Mouse (Mus musculus) CH12.LX (cell line): Measurements from ENCODE around the gene D630039A03Rik. TPM values are rescaled to one million over a fixed set of nuclear protein-coding genes. Genes with fewer than 3 reads are reported as not detected.

Experiments
- DNase-seq: peaks from one replicate; pipeline ENCODE4 v3.0.0-alpha.2; 2013; ENCODE audit errors: extremely low read depth
- H3K27ac ChIP-seq: 2 replicates; pipeline ENCODE4 v1.5.1; 2012; ENCODE audit warnings: low read depth, mild to moderate bottlenecking, control low read depth, moderate library complexity; ENCODE audit not compliant: insufficient read depth
- H3K27me3 ChIP-seq: replicated peaks from 2 replicates; pipeline ENCODE3; 2012; ENCODE audit warnings: inconsistent platforms
- H3K36me3 ChIP-seq, 2 experiments: replicated peaks in 1 of 2; 2 replicates each; pipeline versions ENCODE3 to v1.6.1; 2012; ENCODE audit warnings: inconsistent platforms in 1 of 2, low read length in 1 of 2, mild to moderate bottlenecking in 1 of 2, mixed read lengths in 1 of 2, moderate library complexity in 1 of 2; ENCODE audit not compliant: control insufficient read depth in 1 of 2, insufficient read depth in 1 of 2
- H3K4me1 ChIP-seq, 2 experiments: 2 replicates each; pipeline ENCODE4 v1.6.1; 2012; ENCODE audit warnings: inconsistent platforms in 1 of 2, moderate library complexity in 1 of 2; ENCODE audit not compliant: insufficient read depth in 2 of 2, control insufficient read depth in 1 of 2
- H3K4me2 ChIP-seq: 2 replicates; pipeline ENCODE4 v1.6.1; 2012; ENCODE audit warnings: low read depth, mild to moderate bottlenecking, control low read depth; ENCODE audit not compliant: poor library complexity, insufficient read depth, severe bottlenecking
- H3K4me3 ChIP-seq, 3 experiments: fragments of 150-350 bp in 1 of 3; sonication (generic) in 1 of 3; replicated peaks in 1 of 3; 2 replicates each; pipeline versions ENCODE3 to v1.5.1; 2011 to 2012; ENCODE audit warnings: low read depth in 2 of 3, low read length in 2 of 3, mild to moderate bottlenecking in 2 of 3, moderate library complexity in 2 of 3, control low read depth in 1 of 3, improper control_type of control experiment in 1 of 3, inconsistent platforms in 1 of 3, mixed read lengths in 1 of 3; ENCODE audit not compliant: poor library complexity in 1 of 3
- H3K79me2 ChIP-seq: replicated peaks from 2 replicates; pipeline ENCODE4 v1.6.1; 2012; ENCODE audit warnings: mild to moderate bottlenecking, moderate library complexity; ENCODE audit not compliant: control insufficient read depth, poor library complexity, insufficient read depth, severe bottlenecking; ENCODE audit errors: extremely low read depth
- H3K9ac ChIP-seq: 2 replicates; pipeline ENCODE4 v1.6.1; 2012; ENCODE audit warnings: low read depth, mild to moderate bottlenecking, control low read depth, moderate library complexity; ENCODE audit not compliant: insufficient read depth
- H3K9me3 ChIP-seq: replicated peaks from 2 replicates; pipeline ENCODE3; 2012; ENCODE audit warnings: low read length, inconsistent platforms, mixed read lengths
- BHLHE40 ChIP-seq: IDR thresholded peaks from 2 replicates; pipeline ENCODE4 v1.6.1; 2011; ENCODE audit warnings: mild to moderate bottlenecking, low read depth, low read length, improper control_type of control experiment
- CHD1 ChIP-seq: IDR thresholded peaks from 2 replicates; pipeline ENCODE4 v1.6.1; 2012; ENCODE audit warnings: low read depth, low read length, improper control_type of control experiment, inconsistent platforms
- EP300 ChIP-seq: IDR thresholded peaks from 2 replicates; pipeline ENCODE4 v1.6.1; 2011; ENCODE audit warnings: low read length, improper control_type of control experiment
- HCFC1 ChIP-seq: IDR thresholded peaks from 2 replicates; pipeline ENCODE4 v1.6.1; 2012; ENCODE audit warnings: low read depth, mild to moderate bottlenecking, inconsistent platforms, low read length, improper control_type of control experiment
- JUN ChIP-seq: IDR thresholded peaks from 2 replicates; pipeline ENCODE4 v1.6.1; 2011; ENCODE audit warnings: low read depth, mild to moderate bottlenecking, low read length, improper control_type of control experiment, moderate library complexity; ENCODE audit not compliant: insufficient read depth
- JUND ChIP-seq: conservative IDR thresholded peaks from 2 replicates; pipeline ENCODE4 v1.6.1; 2011; ENCODE audit warnings: low read depth, low read length, improper control_type of control experiment
- KAT2A ChIP-seq: IDR thresholded peaks from 2 replicates; pipeline ENCODE4 v1.6.1; 2012; ENCODE audit warnings: low read length, improper control_type of control experiment, inconsistent platforms; ENCODE audit not compliant: insufficient replicate concordance
- MAX ChIP-seq: IDR thresholded peaks from 2 replicates; pipeline ENCODE4 v1.6.1; 2011; ENCODE audit warnings: low read length, improper control_type of control experiment
- MYC ChIP-seq: IDR thresholded peaks from 2 replicates; pipeline ENCODE4 v1.6.1; 2011; ENCODE audit warnings: low read depth, mild to moderate bottlenecking, improper control_type of control experiment, low read length
- NRF1 ChIP-seq: IDR thresholded peaks from 2 replicates; pipeline ENCODE4 v1.6.1; 2014; ENCODE audit warnings: low read depth, mild to moderate bottlenecking, inconsistent platforms, low read length, improper control_type of control experiment, moderate library complexity
- PAX5 ChIP-seq: IDR thresholded peaks from 2 replicates; pipeline ENCODE4 v1.6.1; 2012; ENCODE audit warnings: low read length, inconsistent platforms, mixed read lengths
- POLR2A ChIP-seq: IDR thresholded peaks from 2 replicates; pipeline ENCODE4 v1.6.1; 2011; ENCODE audit warnings: low read depth, mild to moderate bottlenecking, improper control_type of control experiment, low read length
- POLR2AphosphoS2 ChIP-seq: IDR thresholded peaks from 2 replicates; pipeline ENCODE4 v1.6.1; 2011; ENCODE audit warnings: low read depth, low read length, improper control_type of control experiment
- RAD21 ChIP-seq: IDR thresholded peaks from 2 replicates; pipeline ENCODE4 v1.6.1; 2011; ENCODE audit warnings: low read depth, mild to moderate bottlenecking, low read length, improper control_type of control experiment, moderate library complexity
- TBP ChIP-seq: conservative IDR thresholded peaks from 2 replicates; pipeline ENCODE4 v1.6.1; 2011; ENCODE audit warnings: low read depth, low read length, improper control_type of control experiment
- TCF12 ChIP-seq: IDR thresholded peaks from 2 replicates; pipeline ENCODE4 v1.6.1; 2014; ENCODE audit warnings: low read depth, mild to moderate bottlenecking, inconsistent platforms, low read length, improper control_type of control experiment
- USF2 ChIP-seq: conservative IDR thresholded peaks from 2 replicates; pipeline ENCODE4 v1.6.1; 2011; ENCODE audit warnings: low read depth, low read length, improper control_type of control experiment
- ZKSCAN1 ChIP-seq: IDR thresholded peaks from 2 replicates; pipeline ENCODE4 v1.6.1; 2012; ENCODE audit warnings: low read depth, inconsistent platforms, low read length, improper control_type of control experiment, borderline replicate concordance
- dilution Hi-C: fragments of 300-500 bp; cut with MboI; formaldehyde crosslinking; loops from 2 replicates; pipeline ENCODE4 v1.14.3; 2020; ENCODE audit warnings: low sequenced_read_pairs; ENCODE audit not compliant: extremely low pct_unique_long_range_greater_than_20kb, extremely low pct_ligation_motif_present
- in situ Hi-C: fragments of 300-500 bp; cut with MboI; formaldehyde crosslinking; loops from 3 replicates; pipeline ENCODE4 v1.14.3; 2019; ENCODE audit warnings: low sequenced_read_pairs, low pct_ligation_motif_present, low pct_unique_long_range_greater_than_20kb, mixed read lengths
- polyA plus RNA-seq: library from polyadenylated mRNA; unstranded; fragments of >175 nt; gene quantifications from 2 replicates; pipeline ENCODE4 v1.2.1, GENCODE M21; 2012; ENCODE audit warnings: low read depth; ENCODE audit not compliant: insufficient read length
- total RNA-seq, 2 experiments: library from RNA; depleted of rRNA; stranded (reverse); fragments of 300-350 nt in 1 of 2; fragments of >200 nt in 1 of 2; gene quantifications; 2 replicates each; pipeline ENCODE4 v1.2.3; 2012 to 2014

Gene D630039A03Rik
- total and polyA plus RNA-seq, 3 experiments, result not detected

GRCm38 (mm10) chr4:57886888-57887230 is 29.2 kb downstream of the D630039A03Rik start:
- Histone ChIP-seq H3K4me3 (no peak overlapping the region), H3K27me3 (no peaks in the 10 kb centered on the region), H3K27ac (no peak overlapping the region), H3K4me2 (no peak overlapping the region), H3K9ac (no peak overlapping the region), H3K4me1 (peaks cover 6 to 15% of the 10 kb centered on the region in 2 experiments; a peak in 2 of 4 replicates), H3K36me3 (no peaks in the 10 kb centered on the region), H3K9me3 (peaks cover 3% of the 10 kb centered on the region), H3K79me2 (no peaks in the 10 kb centered on the region)
- TF ChIP-seq POLR2AphosphoS2, result no peak
- DNase-seq, result no peak
- dilution Hi-C loops (no loop called here), in situ Hi-C loops (no loop called here)

GRCm38 (mm10) chr4:57886066-57886887 is 29.8 kb downstream of the D630039A03Rik start:
- Histone ChIP-seq H3K4me1 (peaks cover 6 to 15% of the 10 kb centered on the region in 2 experiments; a peak in 2 of 4 replicates), H3K4me3 (no peak overlapping the region), H3K9ac (no peak overlapping the region), H3K79me2 (no peaks in the 10 kb centered on the region), H3K4me2 (no peak overlapping the region), H3K27me3 (no peaks in the 10 kb centered on the region), H3K9me3 (peaks cover 3% of the 10 kb centered on the region), H3K36me3 (no peaks in the 10 kb centered on the region), H3K27ac (no peak overlapping the region)
- in situ Hi-C loops (no loop called here), dilution Hi-C loops (no loop called here)
- no peak for DNase-seq
- TF ChIP-seq JUND, result no peak
- no peak for TF ChIP-seq KAT2A
- no peak for TF ChIP-seq JUN
- no peak for TF ChIP-seq EP300
- TF ChIP-seq NRF1, result no peak
- TF ChIP-seq TCF12, result no peak
- TF ChIP-seq USF2, result no peak
- no peak for TF ChIP-seq TBP
- TF ChIP-seq RAD21, result no peak
- no peak for TF ChIP-seq ZKSCAN1
- no peak for TF ChIP-seq BHLHE40
- TF ChIP-seq HCFC1, result no peak
- TF ChIP-seq MYC, result no peak
- no peak for TF ChIP-seq PAX5
- TF ChIP-seq CHD1, result no peak
- TF ChIP-seq POLR2A, result no peak
- no peak for TF ChIP-seq MAX
